Mouse (Mus musculus) neural tube, embryonic 13.5 days (tissue): Measurements from ENCODE around the gene Glcci1. TPM values are rescaled to one million over a fixed set of nuclear protein-coding genes. Genes with fewer than 3 reads are reported as not detected.

Experiments
- ATAC-seq: fragments of 200-750 bp; cut with Nextera tagmentation; 2 replicates; pipeline ENCODE4 v1.8.0; 2017; ENCODE audit warnings: low read depth, mild to moderate bottlenecking, moderate TSS enrichment, moderate library complexity
- H3K27ac ChIP-seq: fragments of 300-500 bp; sonication (generic); replicated peaks from 2 replicates; pipeline ENCODE4 v1.5.1; 2015; ENCODE audit warnings: moderate library complexity, mild to moderate bottlenecking, inconsistent platforms
- H3K27me3 ChIP-seq: fragments of 300-500 bp; sonication (generic); 2 replicates; pipeline ENCODE4 v1.6.1; 2015; ENCODE audit warnings: mild to moderate bottlenecking, inconsistent platforms
- H3K36me3 ChIP-seq: fragments of 300-500 bp; sonication (generic); 2 replicates; pipeline ENCODE4 v1.6.1; 2015; ENCODE audit warnings: mild to moderate bottlenecking, inconsistent platforms
- H3K4me1 ChIP-seq: fragments of 300-500 bp; sonication (generic); replicated peaks from 2 replicates; pipeline ENCODE4 v1.6.1; 2015; ENCODE audit warnings: inconsistent platforms
- H3K4me2 ChIP-seq: fragments of 300-500 bp; sonication (generic); 2 replicates; pipeline ENCODE4 v1.6.1; 2015; ENCODE audit warnings: inconsistent platforms, mild to moderate bottlenecking, moderate library complexity
- H3K4me3 ChIP-seq: fragments of 300-500 bp; sonication (generic); 2 replicates; pipeline ENCODE4 v1.5.1; 2015; ENCODE audit warnings: mild to moderate bottlenecking, inconsistent platforms
- H3K9ac ChIP-seq: fragments of 300-500 bp; sonication (generic); 2 replicates; pipeline ENCODE4 v1.6.1; 2015; ENCODE audit warnings: moderate library complexity, mild to moderate bottlenecking, inconsistent platforms
- H3K9me3 ChIP-seq: fragments of 300-500 bp; sonication (generic); 2 replicates; pipeline ENCODE4 v1.6.1; 2016; ENCODE audit warnings: inconsistent platforms
- WGBS: fragments of 180-500 bp; shearing (Covaris S2); methylation state at CpG from one replicate; pipeline ENCODE4 v1.1.7; 2015; 5-methylcytosine and 5-hydroxymethylcytosine counted together
- polyA plus RNA-seq: library from polyadenylated mRNA; unstranded; fragments of >200 nt; fragmentation: Nextera tagmentation; extraction: Ambion mirVana; gene quantifications from 2 replicates; pipeline ENCODE4 v1.2.1, GENCODE M21; 2015

The Glcci1 gene
- polyA plus RNA-seq: 7.5 and 11.3 TPM in 2 replicates

GRCm38 (mm10) chr6:8509551-8509950 lies at the start of gene Glcci1:
Glcci1 (plus strand) TSS chr6:8509600.
- no peaks in the 10 kb centered on the region for H3K36me3 ChIP-seq
- peak within 1 kb of the TSS; percentile 80 for H3K4me2 ChIP-seq
- 0% methylated on average over 9 of the region's 69 CpGs for WGBS
- no peaks in the 10 kb centered on the region for H3K27me3 ChIP-seq
- ATAC-seq: peak; percentile 90
- peak within 1 kb of the TSS; percentile 99 for H3K27ac ChIP-seq
- peak within 1 kb of the TSS; percentile 95 for H3K4me3 ChIP-seq
- no peaks in the 10 kb centered on the region for H3K9me3 ChIP-seq
- H3K4me1 ChIP-seq: peaks cover 37% of the 10 kb centered on the region
- peak within 1 kb of the TSS; percentile 98 for H3K9ac ChIP-seq

GRCm38 (mm10) chr6:8462447-8462846 lies 47.0 kb upstream of the Glcci1 start:
- no peak for ATAC-seq

GRCm38 (mm10) chr6:8465388-8465787 lies 44.0 kb upstream of the Glcci1 start:
- Histone ChIP-seq H3K9ac (no peak overlapping the region), H3K4me1 (no peaks in the 10 kb centered on the region), H3K4me2 (no peak overlapping the region), H3K36me3 (no peaks in the 10 kb centered on the region), H3K4me3 (no peak overlapping the region), H3K27ac (no peak overlapping the region), H3K27me3 (no peaks in the 10 kb centered on the region), H3K9me3 (no peaks in the 10 kb centered on the region)
- WGBS: 79% methylated on average over 1 of the region's 1 CpGs
- ATAC-seq: no peak

More at GRCm38 (mm10) chr6:8462447-8462846, 47.0 kb upstream of the Glcci1 start:
- no peaks in the 10 kb centered on the region for H3K9me3 ChIP-seq
- no peaks in the 10 kb centered on the region for H3K4me1 ChIP-seq
- H3K4me3 ChIP-seq: no peak overlapping the region
- H3K27ac ChIP-seq: no peak overlapping the region
- H3K36me3 ChIP-seq: no peaks in the 10 kb centered on the region
- H3K27me3 ChIP-seq: no peaks in the 10 kb centered on the region
- H3K9ac ChIP-seq: no peak overlapping the region
- WGBS: 94% methylated on average over 2 of the region's 2 CpGs
- no peak overlapping the region for H3K4me2 ChIP-seq

GRCm38 (mm10) chr6:8465985-8466384 lies 43.4 kb upstream of the Glcci1 start:
- Histone ChIP-seq H3K4me3 (no peak overlapping the region), H3K27me3 (no peaks in the 10 kb centered on the region), H3K9ac (no peak overlapping the region), H3K36me3 (no peaks in the 10 kb centered on the region), H3K4me1 (no peaks in the 10 kb centered on the region), H3K9me3 (no peaks in the 10 kb centered on the region), H3K27ac (no peak overlapping the region), H3K4me2 (no peak overlapping the region)
- no peak for ATAC-seq
- WGBS: 90% methylated on average over 5 of the region's 5 CpGs

- H3K9me3 ChIP-seq: no peaks in the 10 kb centered on the region
- H3K36me3 ChIP-seq: no peaks in the 10 kb centered on the region
- no peaks in the 10 kb centered on the region for H3K4me1 ChIP-seq
- no peaks in the 10 kb centered on the region for H3K27me3 ChIP-seq
- no peak; the same call in 1 of the 2 replicates for ATAC-seq
- WGBS: 30% methylated on average over 10 of the region's 10 CpGs
- H3K27ac ChIP-seq: no peak overlapping the region
- H3K4me3 ChIP-seq: no peak overlapping the region
- no peak overlapping the region for H3K4me2 ChIP-seq
- H3K9ac ChIP-seq: no peak overlapping the region
These were observed 41.6 kb upstream of the Glcci1 start for GRCm38 (mm10) chr6:8467667-8468337.

GRCm38 (mm10) chr6:8469918-8470317 lies 39.5 kb upstream of the Glcci1 start:
- Histone ChIP-seq H3K27ac (no peak overlapping the region), H3K4me1 (no peaks in the 10 kb centered on the region), H3K36me3 (no peaks in the 10 kb centered on the region), H3K4me3 (no peak overlapping the region), H3K27me3 (no peaks in the 10 kb centered on the region), H3K4me2 (no peak overlapping the region), H3K9ac (no peak overlapping the region), H3K9me3 (no peaks in the 10 kb centered on the region)
- ATAC-seq: no peak
- WGBS: 89% methylated on average over 3 of the region's 3 CpGs

GRCm38 (mm10) chr6:8472125-8472524 lies 37.3 kb upstream of the Glcci1 start:
- H3K4me2 ChIP-seq: no peak overlapping the region
- H3K4me3 ChIP-seq: no peak overlapping the region
- ATAC-seq: no peak
- H3K27ac ChIP-seq: no peak overlapping the region
- no peaks in the 10 kb centered on the region for H3K9me3 ChIP-seq
- H3K4me1 ChIP-seq: no peaks in the 10 kb centered on the region
- 82% methylated on average over 3 of the region's 3 CpGs for WGBS
- no peak overlapping the region for H3K9ac ChIP-seq
- H3K27me3 ChIP-seq: no peaks in the 10 kb centered on the region
- H3K36me3 ChIP-seq: no peaks in the 10 kb centered on the region

GRCm38 (mm10) chr6:8472915-8473314 lies 36.5 kb upstream of the Glcci1 start:
- Histone ChIP-seq H3K4me1 (no peaks in the 10 kb centered on the region), H3K9me3 (no peaks in the 10 kb centered on the region), H3K27me3 (no peaks in the 10 kb centered on the region), H3K4me2 (no peak overlapping the region), H3K9ac (no peak overlapping the region), H3K36me3 (no peaks in the 10 kb centered on the region), H3K27ac (no peak overlapping the region), H3K4me3 (no peak overlapping the region)
- 83% methylated on average over 5 of the region's 5 CpGs for WGBS
- ATAC-seq: no peak

GRCm38 (mm10) chr6:8473498-8473897 lies 35.9 kb upstream of the Glcci1 start:
- H3K27ac ChIP-seq: no peak overlapping the region
- H3K4me1 ChIP-seq: no peaks in the 10 kb centered on the region
- 71% methylated on average over 5 of the region's 5 CpGs for WGBS
- no peaks in the 10 kb centered on the region for H3K36me3 ChIP-seq
- H3K27me3 ChIP-seq: no peaks in the 10 kb centered on the region
- no peak for ATAC-seq
- no peak overlapping the region for H3K4me3 ChIP-seq
- H3K9me3 ChIP-seq: no peaks in the 10 kb centered on the region
- H3K4me2 ChIP-seq: no peak overlapping the region
- H3K9ac ChIP-seq: no peak overlapping the region

- no peaks in the 10 kb centered on the region for H3K9me3 ChIP-seq
- H3K4me3 ChIP-seq: no peak overlapping the region
- ATAC-seq: no peak
- WGBS: 80% methylated on average over 3 of the region's 3 CpGs
- H3K36me3 ChIP-seq: no peaks in the 10 kb centered on the region
- no peak overlapping the region for H3K9ac ChIP-seq
- H3K4me1 ChIP-seq: no peaks in the 10 kb centered on the region
- H3K27ac ChIP-seq: no peak overlapping the region
- H3K4me2 ChIP-seq: no peak overlapping the region
- no peaks in the 10 kb centered on the region for H3K27me3 ChIP-seq
These were observed 35.1 kb upstream of the Glcci1 start for GRCm38 (mm10) chr6:8474316-8474715.

- Histone ChIP-seq H3K27me3 (no peaks in the 10 kb centered on the region), H3K27ac (no peak overlapping the region), H3K9ac (no peak overlapping the region), H3K36me3 (no peaks in the 10 kb centered on the region), H3K4me1 (no peaks in the 10 kb centered on the region), H3K4me2 (no peak overlapping the region), H3K9me3 (no peaks in the 10 kb centered on the region), H3K4me3 (no peak overlapping the region)
- 92% methylated on average over 4 of the region's 4 CpGs for WGBS
- no peak for ATAC-seq
These were observed 34.6 kb upstream of the Glcci1 start for GRCm38 (mm10) chr6:8474820-8475219.

- 52% methylated on average over 1 of the region's 1 CpGs for WGBS
- Histone ChIP-seq H3K4me3 (no peak overlapping the region), H3K4me2 (no peak overlapping the region), H3K4me1 (no peaks in the 10 kb centered on the region), H3K36me3 (no peaks in the 10 kb centered on the region), H3K27me3 (no peaks in the 10 kb centered on the region), H3K27ac (no peak overlapping the region), H3K9me3 (no peaks in the 10 kb centered on the region), H3K9ac (no peak overlapping the region)
- ATAC-seq: no peak
These were observed 30.2 kb upstream of the Glcci1 start for GRCm38 (mm10) chr6:8479176-8479575.
